Comparison of ENCODE assay signal across 20 mouse cellular contexts in genomic region chr2:146262966-146263365, GRCm38 (mm10). TPM values are rescaled to one million over a fixed set of nuclear protein-coding genes. Genes with fewer than 3 reads are reported as not detected.
"Had no signal": no experiment of that assay in that cellular context is flagged by ENCODE, and none has a peak within 500 bp of the region (broad histone marks: within the 10 kb centered on the region; RNA-seq: fewer than 3 reads in every experiment).

No protein-coding gene starts in this region.

- H3K4me2 ChIP-seq: intestine, embryonic 15.5 days; kidney, embryonic 15.5 days; liver, embryonic 11.5 days; liver, embryonic 15.5 days; lung, embryonic 14.5 days; neural tube, embryonic 12.5 days; stomach, embryonic 15.5 days had no signal

- H3K9me3 ChIP-seq: intestine, embryonic 15.5 days; kidney, embryonic 15.5 days; limb, embryonic 10.5 days; liver, embryonic 15.5 days; megakaryocyte, embryonic 14.5 days; neural tube, embryonic 12.5 days; stomach, embryonic 15.5 days had no signal

- H3K4me1 ChIP-seq: intestine, embryonic 15.5 days; liver, embryonic 15.5 days; stomach, embryonic 15.5 days had no signal

- H3K9ac ChIP-seq: intestine, embryonic 15.5 days; kidney, embryonic 15.5 days; liver, embryonic 15.5 days; lung, embryonic 14.5 days; neural tube, embryonic 12.5 days; stomach, embryonic 15.5 days had no signal

- H3K4me3 ChIP-seq: intestine, embryonic 15.5 days; kidney, embryonic 15.5 days; limb, embryonic 10.5 days; liver, embryonic 15.5 days; megakaryocyte, embryonic 14.5 days; myocyte; neural tube, embryonic 12.5 days; stomach, embryonic 15.5 days had no signal

- H3K36me3 ChIP-seq: intestine, embryonic 15.5 days; kidney, embryonic 15.5 days; limb, embryonic 10.5 days; liver, embryonic 15.5 days; neural tube, embryonic 12.5 days; stomach, embryonic 15.5 days had no signal

- ATAC-seq: intestine, embryonic 15.5 days had no signal

- DNase-seq: kidney, adult 2 months; kidney, postnatal 14 days; lung, embryonic 14.5 days; lung, postnatal 14 days; retina, postnatal 1 day; right cerebral cortex, postnatal 4 days; spleen, adult 18-20 months; thymus, adult 2 months; thymus, postnatal 36 days had no signal

- H3K27ac ChIP-seq: intestine, embryonic 15.5 days; kidney, embryonic 15.5 days; limb, embryonic 10.5 days; liver, embryonic 15.5 days; macrophage; neural tube, embryonic 12.5 days; stomach, embryonic 15.5 days had no signal

- H3K27me3 ChIP-seq: intestine, embryonic 15.5 days; kidney, embryonic 15.5 days; liver, embryonic 15.5 days; megakaryocyte, embryonic 14.5 days; stomach, embryonic 15.5 days had no signal

RNA-seq across cellular contexts. Expression of gene Insm1, which starts 41.2 kb away (rescaled TPM):
- polyA plus RNA-seq: limb, embryonic 10.5 days; liver, embryonic 11.5 days; liver, embryonic 15.5 days; macrophage; myocyte; testis, adult 2 months had no signal
